Mouse (Mus musculus) induced T-regulatory cell, adult 2 months (primary cell): Measurements from ENCODE around the gene Gfer.
A peak's percentile ranks its signal among the peaks of the same experiment; 100 is the strongest.
"Not testable (repeated sequence)": the region's sequence is repeated elsewhere in the genome, so short reads cannot be mapped to it uniquely, and the experiment has no call there.

Source experiments
- DNase-seq: peaks from one replicate; pipeline ENCODE4 v3.0.0-alpha.2; 2012; ENCODE audit warnings: low read depth

Gene Gfer

DNA sequence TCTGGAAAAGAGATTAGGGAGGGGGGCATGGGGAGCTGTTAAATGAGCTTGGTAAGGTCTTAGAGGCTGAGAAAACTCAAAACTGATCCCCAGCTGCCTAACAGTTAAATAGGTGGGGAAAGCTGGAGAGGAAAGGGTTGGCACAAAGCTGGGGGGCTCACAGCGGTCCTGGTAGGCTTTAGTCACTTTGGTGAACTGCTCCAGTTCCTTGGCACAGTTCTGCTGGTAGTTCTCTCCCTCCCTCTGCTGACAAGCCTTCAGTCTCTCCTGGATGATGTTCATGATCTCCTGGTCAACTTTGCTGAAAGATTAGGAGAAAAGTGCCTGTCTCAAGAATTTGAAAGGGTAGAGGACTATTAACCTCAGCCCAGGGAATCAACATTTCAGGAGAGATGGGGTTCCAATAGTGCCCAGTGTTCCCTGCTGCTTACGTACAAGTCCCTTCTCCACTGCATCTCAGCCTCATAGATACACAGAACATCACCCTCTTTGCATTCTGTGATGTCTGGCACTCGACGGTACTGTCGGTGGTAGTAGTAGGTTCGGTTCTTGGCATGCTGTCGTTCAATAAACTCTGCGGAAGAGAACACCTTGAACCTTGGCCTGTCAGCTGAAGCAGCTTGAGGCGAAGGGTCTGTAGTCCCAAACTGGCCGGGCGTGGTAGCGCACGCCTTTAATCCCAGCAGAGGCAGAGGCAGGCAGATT, 26.4 kb upstream of the Gfer start:
- no peak for DNase-seq

DNA sequence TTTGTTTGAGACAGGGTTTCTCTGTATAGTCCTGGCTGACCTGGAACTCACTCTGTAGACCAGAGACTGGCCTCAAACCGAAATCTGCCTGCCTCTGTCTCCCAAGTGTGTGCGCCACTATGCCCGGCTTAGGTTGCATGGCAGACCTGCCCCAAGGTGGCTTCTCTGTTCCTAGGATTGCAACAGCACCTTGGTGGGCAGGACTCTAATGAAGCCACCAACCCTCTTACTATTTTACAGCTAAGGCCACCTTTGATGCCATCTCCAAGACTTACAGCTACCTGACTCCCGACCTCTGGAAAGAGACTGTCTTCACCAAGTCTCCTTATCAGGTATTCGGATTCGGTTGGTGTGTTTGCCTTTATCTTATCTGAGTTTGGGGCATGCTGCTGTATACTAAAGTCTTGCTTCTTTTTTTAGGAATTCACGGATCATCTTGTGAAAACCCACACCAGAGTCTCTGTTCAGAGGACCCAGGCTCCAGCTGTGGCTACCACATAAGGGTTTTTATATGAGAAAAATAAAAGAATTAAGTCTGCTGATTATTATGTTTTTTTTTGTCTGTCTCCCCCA, 25.5 kb upstream of the Gfer start:
- DNase-seq: not testable (repeated sequence)

DNA sequence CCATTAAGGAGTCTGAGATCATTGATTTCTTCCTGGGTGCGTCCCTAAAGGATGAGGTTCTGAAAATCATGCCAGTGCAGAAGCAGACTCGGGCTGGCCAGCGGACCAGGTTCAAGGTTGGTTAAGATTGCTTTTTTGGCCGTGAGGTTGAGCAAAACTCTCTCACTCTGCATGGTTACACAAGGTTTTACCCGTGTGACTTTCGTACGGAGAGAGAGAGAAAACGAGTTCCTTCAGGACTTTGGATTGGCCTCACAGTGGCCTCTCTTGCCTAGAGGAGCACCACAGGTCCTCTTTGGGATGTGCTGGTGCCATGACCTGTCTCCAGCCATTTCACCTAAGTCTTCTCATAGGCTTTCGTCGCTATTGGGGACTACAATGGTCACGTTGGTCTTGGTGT, 24.7 kb upstream of the Gfer start:
- DNase-seq: peak; percentile 50

DNA sequence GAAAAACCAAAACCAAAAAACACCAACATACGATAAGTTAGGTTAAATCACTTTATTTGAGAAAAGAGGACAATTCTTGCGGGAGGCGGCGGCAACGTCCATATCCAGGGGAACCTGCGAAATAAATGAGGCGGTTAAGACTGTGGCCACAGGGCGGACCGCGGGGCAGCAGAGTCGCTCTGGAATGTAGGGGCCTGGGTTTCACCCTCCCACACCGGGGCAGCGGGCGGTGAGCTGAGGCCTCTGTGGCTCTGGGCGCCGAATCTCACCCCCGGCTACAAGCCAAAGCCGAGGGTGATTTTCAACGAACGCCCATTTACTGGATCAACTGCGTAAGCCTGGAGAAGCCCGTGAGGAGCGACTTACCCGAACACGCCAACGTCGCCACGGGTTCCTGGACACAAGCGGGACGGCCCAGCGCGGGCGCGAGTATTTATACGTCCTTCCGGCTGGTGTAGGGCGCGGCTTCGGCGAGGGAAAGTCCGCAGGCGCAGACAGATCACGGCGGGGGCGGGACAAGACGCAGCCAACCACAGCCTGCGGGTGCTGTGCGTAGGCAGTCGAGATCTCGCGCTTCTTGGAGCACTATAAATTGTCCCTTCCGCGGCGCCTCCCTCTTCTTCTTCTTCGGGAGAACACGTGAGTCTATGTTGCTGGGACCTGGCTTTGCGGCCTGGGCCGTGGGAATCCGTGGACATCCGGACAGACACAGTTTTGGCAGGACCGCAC, 23.7 kb upstream of the Gfer start:
- DNase-seq: peak; percentile 99

DNA sequence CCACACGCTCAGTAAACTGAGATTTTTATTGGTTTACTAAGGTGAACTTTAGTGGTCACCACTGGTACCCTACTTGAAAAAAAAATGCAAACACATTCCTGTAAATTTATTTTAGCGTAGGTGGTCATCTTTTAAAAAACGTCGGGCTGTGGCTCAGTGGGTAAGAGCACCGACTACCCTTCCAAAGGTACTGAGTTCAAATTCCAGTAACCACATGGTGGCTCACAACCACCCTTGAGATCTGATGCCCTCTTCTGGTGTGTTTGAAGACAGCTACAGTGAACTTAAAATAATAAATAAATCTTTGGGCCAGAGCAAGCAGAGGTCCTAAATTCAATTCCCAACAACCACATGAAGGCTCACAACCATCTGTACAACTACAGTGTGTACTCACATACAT, 23.0 kb upstream of the Gfer start:
- DNase-seq: not testable (repeated sequence)

DNA sequence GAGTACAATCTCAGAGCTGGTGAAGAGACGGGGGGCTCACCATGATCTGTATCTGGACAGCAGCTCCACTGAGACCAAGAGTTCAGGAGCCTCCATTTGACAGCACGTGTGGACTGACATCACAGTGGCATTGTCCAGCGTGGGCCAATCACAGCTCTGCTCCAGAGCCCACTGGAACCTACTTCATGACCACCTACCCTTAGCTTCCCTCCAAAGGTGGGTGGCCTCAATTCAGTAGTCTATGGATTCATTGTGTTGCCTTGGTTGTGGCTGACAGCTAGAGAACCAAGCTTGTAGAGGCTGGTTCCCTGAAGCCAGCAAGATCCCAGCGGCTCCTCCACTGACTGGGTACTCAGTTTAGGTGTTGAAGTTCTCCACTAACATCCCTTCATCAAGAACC, 22.0 kb upstream of the Gfer start, which contains the start of the genes Rnf151 and Rps2:
TSS of gene Rnf151 (minus strand) at position 121 of the 400 bp plus-strand sequence.
TSS of gene Rps2 (plus strand) at position 174 of the 400 bp plus-strand sequence.
- no peak for DNase-seq

DNA sequence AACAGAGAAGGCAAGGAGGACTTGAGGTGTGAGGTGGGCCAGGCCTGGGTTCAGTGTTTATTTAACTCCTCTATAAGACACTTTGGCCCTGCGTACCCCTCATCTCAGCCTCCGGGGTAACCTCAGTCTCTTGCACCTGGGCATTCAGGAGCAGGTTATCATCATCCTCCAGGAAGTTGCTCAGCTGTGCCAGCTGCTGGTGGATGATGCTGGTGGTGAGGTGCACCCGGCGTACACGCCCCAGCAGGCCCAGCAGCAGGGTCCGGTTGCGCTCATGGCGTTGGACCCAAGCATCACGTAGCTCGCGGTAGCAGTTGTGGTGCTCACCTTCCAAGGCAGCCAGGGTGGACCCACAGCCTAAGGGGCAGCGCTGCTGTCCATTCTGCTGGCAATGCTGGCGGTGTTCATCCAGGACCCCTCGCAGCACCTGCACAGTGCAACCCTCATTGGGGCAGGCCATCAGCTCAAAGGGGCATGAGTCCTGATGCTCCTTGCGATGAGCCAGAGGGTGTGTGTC, 20.3 kb upstream of the Gfer start:
- no peak for DNase-seq

DNA sequence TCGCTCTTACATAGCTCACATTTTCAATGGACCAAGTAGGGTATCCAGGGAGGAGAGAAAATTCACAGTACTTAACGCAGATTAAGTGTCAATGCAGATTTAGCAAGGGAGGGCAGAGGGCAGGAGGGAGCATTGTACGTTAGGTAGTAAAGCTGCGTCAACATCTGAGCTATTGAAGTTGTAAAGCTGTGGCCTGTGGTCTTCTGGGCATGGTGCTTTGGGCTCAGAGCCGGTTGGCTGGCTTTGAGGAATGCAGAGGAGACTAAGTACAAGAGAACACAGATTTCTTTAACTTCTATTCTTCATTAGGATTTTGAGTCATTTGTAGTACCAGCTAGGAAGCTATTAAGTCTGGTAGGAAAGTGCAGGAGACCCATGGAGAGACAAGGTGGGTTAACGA, 19.6 kb upstream of the Gfer start:
- no peak for DNase-seq

DNA sequence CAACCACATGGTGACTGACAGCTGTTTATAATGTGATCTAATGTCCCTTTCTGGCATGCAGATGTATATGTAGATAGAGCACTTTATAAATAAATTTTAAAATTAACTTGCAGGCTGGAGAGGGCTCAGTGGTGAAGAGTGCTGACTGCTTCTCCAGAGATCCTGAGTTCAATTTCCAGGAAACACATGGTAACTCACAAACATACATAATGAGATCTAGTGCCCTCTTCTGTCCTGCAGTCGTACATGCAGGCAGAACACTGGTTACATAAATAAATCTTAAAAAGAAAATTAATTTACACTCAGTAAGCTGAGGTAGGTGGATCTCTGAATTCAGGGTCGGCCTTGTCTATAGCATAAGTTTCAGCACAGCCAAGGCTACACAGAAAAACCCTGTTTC, 12.7 kb upstream of the Gfer start:
- peak; percentile 80 for DNase-seq

DNA sequence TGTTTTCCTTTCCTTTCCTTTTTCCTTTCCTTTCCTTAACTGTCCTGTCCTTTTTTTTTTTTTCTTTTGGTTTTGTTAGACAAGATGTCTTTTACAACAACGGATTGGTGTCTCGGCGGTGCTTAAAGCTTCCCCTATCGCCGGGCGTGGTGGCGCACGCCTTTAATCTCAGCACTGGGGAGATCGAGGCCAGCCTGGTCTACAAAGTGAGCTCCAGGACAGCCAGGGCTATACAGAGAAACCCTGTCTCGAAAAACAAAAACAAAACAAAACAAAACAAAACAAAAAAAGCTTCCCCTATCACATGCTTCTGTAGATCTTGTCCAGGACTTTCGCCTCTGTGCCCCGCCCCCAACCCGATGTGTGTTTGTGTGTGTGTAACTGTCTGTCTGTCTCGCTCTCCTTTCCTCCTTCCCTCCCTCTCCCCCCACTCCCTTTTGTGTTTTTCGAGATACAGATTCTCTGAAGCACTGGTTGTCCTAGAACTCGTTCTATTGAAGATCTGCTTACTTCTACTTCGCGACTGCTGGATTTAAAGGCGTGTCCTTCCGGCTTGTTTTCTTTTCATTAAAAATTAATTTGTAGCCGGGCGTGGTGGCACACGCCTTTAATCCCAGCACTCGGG, 12.0 kb upstream of the Gfer start:
- peak; percentile 73 for DNase-seq

DNA sequence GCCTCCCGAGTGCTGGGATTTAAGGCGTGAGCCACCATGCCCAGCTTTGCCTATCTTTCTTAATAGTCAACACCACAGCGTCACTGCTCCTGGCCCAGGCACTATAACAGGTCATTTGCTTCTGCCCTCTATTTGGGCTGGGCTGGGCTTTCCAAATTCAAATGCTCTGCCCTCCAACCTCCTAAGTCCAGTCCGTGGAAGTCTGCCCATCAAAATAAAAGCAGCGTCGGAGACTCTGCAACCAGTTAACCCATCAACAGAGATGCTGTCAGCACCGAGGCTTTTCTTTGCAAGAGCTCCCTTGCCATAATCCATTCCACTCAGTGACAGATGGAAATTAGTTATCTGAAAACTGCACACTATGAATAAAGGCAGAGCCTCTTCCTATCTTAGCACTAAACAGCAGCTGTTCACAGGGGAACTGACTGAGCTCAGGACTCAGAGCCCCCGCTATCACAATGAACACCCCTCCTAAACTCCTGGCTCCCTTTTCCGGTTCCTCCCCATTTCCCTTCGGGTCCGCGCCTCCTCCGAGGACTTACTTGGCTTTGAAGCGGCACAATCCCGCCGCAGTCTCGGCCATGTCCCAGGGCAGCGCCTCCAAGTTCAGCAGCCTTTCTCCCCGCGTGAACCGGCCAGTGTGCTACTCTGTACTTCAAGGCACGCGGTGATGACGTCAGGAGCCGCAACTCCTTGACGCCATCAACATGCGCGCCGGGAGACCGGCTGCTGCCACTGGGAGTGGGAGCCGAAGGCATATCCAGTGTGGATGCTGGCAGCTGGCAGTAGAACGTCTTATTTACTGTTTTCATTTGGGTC, 11.2 kb upstream of the Gfer start, which contains the start of gene Tbl3:
TSS of gene Tbl3 (minus strand) at position 679 of the 819 bp plus-strand sequence.
- DNase-seq: peak; percentile 96

DNA sequence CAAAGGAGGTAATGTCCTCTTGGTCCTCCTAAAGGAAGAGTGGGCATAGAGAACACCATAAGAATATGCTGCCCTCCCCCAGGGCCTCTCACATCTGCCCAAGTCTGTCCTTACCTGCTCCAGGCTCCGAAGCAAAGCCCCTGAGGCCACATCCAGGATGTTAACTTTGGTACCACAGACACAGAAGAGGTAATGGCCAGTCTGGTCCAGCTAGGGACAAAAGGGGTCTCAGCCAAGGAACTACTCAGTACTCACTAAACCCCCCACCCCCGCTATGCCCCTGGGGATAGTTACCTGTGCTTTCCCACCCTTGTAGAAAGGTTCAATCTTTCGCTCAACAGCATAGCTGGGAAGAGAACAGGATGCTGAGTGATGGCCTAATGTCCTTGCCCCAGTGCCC, 9.9 kb upstream of the Gfer start:
- DNase-seq: no peak

DNA sequence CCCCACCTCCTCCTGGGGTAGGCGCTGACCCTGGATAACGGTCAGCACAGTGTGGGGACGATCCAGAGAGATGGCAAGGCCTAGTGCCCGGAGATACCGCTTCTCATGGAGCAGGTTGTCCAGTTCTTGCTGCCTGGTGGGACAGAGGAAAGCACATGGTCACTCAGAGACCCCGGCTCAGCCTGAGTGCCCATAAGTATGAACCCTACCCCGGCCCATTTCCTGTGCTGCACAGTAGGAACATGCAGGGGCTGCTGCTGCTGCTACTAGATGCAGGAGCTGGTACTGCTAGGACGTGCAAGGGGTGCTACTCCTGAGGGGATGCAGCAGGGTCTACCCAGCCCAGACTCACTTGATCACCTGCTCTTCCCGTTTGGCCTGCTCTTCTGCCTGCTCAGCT, 5.3 kb upstream of the Gfer start:
- no peak for DNase-seq

DNA sequence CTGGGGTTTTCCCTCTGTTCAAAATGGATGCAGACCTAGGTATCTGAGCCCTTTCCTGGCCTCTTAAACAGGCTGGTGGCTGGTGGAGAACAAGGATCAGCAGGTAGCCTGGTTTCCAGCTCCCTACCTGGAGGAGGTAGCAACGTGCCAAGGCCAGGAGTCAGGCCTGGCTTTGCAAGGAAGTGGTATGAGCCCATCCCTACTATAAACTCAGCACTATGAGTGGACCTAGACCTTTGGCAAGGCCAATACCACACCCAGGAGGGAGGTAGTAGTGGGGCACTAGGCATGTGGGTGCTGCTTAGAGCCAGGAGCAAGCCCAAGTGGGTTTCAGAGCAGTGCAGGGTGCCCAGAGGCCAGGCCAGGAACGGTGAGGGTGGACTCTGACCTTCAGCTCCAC, 3.5 kb upstream of the Gfer start:
- DNase-seq: no peak

DNA sequence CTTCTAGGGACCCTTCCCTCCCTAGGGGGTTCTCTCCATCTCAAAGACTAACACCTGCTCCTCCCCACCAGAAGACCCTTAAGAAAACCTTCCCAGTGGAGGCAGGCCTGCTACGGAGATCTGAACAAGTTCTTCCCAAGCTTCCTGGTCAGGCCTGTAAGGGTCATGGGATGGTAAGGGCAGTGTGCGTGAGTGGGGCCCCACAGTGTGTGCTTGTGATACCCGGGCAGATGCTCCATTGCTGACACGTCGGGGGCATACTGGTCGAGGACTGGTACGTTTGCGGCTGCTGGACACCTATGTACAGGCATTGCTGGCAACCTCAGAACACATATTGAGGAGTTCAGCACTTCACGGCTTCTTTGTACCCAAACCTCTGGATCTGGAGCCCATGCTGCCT, 2.8 kb upstream of the Gfer start:
- DNase-seq: no peak

DNA sequence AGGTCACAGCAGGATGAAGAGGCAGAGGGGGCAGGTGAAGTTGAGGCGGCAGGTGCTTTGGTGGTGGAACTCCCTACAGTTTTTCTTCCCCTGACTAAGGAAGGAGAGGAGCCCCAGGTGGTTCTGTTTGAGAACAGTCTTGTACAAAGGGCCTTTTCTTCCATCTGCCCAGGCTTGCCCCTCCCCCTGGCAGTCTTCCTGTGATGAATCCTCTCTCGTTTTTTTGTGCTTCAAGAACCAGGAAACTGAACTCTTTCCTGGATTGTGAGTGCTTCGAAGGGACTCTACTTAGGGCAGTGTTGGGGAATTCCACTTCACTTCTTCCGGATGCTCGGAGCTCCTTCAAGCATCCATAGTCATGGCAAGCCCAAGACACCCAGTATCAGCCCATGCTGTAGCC, 2.0 kb upstream of the Gfer start:
- DNase-seq: no peak

DNA sequence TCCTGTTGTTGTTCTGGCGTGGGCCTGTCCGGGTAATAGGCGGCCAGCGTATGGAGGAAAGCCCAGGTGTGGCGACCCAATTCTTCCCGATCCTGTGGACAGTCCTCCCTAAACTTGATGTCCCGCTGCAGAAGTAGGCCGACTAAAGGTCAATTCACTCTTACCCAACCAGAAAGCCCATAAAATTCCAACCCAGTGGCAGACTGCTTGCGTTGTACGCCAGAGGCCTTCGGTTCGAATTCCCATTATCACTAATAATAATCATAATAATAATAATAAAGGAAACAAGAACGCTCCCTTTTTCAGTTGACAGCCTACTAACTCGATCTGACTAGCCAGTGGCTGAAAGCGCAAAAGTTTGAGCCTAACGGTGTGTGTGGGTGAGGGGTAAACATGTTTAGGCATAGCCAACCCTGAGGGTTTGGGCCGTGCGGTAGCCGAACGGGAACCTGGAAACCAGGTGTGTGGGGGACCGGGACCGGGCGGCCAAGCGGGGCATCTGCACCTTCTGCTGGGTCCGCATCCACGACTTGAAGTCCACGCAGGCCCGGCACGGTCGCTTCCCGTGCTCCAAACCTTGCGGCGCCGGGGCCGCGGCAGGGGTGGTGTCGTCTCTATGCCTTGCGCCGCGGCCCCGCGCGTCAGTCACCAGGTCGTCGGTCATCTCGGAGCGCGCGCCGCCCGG, 488 bp downstream of the Gfer start:
- no peak for DNase-seq

DNA sequence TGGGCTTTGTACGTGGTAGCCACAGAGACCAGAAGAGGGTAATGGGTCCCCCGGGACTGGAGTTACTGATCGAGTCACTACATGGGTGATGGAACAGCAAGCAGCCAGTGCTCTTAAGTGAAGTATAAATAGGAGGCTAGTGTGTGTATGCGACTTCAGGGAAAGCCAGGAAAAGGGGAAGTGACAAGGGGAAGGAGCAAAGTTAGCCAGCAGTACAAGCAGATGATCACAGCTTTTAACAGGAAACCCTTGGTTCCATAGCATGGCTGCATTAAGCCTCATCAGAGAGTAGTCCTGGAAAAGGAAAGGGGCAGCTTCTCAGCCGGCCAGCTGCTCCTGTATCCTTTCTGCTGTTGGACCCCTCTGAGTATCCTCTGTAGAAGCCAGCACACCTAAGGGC, 3.6 kb downstream of the Gfer start:
- DNase-seq: no peak

DNA sequence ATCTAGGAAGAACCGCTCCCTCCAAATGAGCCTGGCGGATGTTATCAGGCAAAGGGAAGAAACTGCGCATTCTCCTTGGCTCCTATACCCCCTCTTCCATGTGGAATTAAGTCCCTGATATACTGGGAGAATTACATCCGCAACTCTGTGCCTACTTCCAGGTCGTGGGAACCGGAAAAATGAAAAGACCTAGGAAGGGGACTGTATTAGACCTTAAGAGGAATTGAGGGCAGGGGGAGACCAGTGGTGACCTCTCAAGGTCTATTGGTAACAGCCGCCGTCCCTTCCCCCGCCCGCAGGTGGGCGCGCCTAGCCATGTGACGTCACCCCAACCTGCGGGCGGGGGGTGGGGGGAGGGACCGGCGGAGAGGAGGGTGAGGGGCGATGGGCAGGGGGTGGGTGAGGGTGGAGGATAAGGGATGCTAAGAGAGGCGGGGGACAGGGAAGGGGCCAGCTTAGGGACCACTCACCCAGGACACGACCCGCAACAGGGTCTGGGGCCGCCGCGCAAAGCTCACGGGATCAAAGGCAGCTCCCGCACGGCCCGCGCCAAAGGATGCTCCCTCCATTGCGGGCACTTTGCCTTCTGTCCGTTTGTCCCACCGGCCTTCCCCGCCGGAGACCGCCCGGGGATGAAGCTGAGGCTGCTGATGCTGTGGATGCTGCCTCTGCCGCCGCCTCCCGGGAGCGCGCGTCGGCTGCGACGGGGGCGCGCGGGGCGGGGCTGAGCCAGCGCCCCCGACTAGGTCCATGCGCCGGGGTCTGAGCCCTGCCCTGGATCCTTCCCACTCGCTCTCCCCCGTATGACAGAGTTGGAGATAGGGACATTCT, 6.5 kb downstream of the Gfer start, which contains the start of gene Syngr3:
TSS of gene Syngr3 (minus strand) at position 705 of the 831 bp plus-strand sequence.
- DNase-seq: peak; percentile 49

DNA sequence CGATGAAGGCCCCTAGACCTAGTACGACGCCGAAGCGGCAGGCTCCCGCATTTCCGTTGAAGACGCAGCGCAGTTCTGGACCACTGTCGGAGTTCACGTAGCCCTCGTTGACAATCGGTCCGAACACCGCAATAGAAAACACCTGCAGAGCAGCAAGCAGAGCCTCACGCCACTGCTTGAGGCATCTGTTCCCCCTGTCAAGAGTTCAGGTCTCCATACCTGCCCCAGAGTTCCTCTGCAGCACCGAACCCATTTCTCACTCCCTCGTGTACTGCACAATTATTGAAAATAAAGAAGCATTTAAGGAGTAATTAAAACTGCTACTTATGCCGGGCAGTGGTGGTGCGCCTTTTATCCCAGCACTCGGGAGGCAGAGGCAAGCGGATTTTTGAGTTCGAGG, 8.4 kb downstream of the Gfer start:
- DNase-seq: no peak
